Mouse (Mus musculus): ENCODE results near the gene Npas3. TPM values are rescaled to one million over a fixed set of nuclear protein-coding genes. Genes with fewer than 3 reads are reported as not detected.
A peak's percentile ranks its signal among the peaks of the same experiment; 100 is the strongest.

The Npas3 gene
- polyA plus RNA-seq, 1 experiment = 1.2 TPM

- Histone ChIP-seq H3K27ac (ENCODE audit: insufficient read depth, low read length) (no peak overlapping the region), H3K4me3 (ENCODE audit: low read depth, low read length) (no peak overlapping the region), H3K9me3 (replicated peaks; ENCODE audit: control insufficient read depth, insufficient read depth, low read length, poor library complexity, severe bottlenecking) (no peaks in the 10 kb centered on the region), H3K27me3 (ENCODE audit: control insufficient read depth, insufficient read depth, low read length, poor library complexity, severe bottlenecking) (no peaks in the 10 kb centered on the region), H3K36me3 (ENCODE audit: control insufficient read depth, insufficient read depth, low read length, poor library complexity, severe bottlenecking) (no peaks in the 10 kb centered on the region), H3K4me1 (ENCODE audit: control insufficient read depth, insufficient read depth, low read length) (no peaks in the 10 kb centered on the region), H3K9ac (ENCODE audit: low read depth, poor library complexity, severe bottlenecking) (no peak overlapping the region)
- TF ChIP-seq POLR2A (IDR thresholded peaks at IDR 0.05; ENCODE audit: insufficient read depth, low read length) (no peak), CTCF (IDR thresholded peaks at IDR 0.05; ENCODE audit: low read depth, low read length) (no peak), EP300 (IDR thresholded peaks at IDR 0.05; ENCODE audit: insufficient read depth, low read depth, low read length) (no peak)
These were observed 444.0 kb downstream of the Npas3 start for GRCm38 (mm10) chr12:53692471-53692870.

GRCm38 (mm10) chr12:53694346-53694745, 445.9 kb downstream of the Npas3 start:
- Histone ChIP-seq H3K4me1 (ENCODE audit: control insufficient read depth, insufficient read depth, low read length) (no peaks in the 10 kb centered on the region), H3K9ac (ENCODE audit: low read depth, poor library complexity, severe bottlenecking) (no peak overlapping the region), H3K27me3 (ENCODE audit: control insufficient read depth, insufficient read depth, low read length, poor library complexity, severe bottlenecking) (no peaks in the 10 kb centered on the region), H3K9me3 (replicated peaks; ENCODE audit: control insufficient read depth, insufficient read depth, low read length, poor library complexity, severe bottlenecking) (no peaks in the 10 kb centered on the region), H3K27ac (ENCODE audit: insufficient read depth, low read length) (no peak overlapping the region), H3K4me3 (ENCODE audit: low read depth, low read length) (no peak overlapping the region), H3K36me3 (ENCODE audit: control insufficient read depth, insufficient read depth, low read length, poor library complexity, severe bottlenecking) (no peaks in the 10 kb centered on the region)
- no peak for TF ChIP-seq CTCF (IDR thresholded peaks at IDR 0.05; ENCODE audit: low read depth, low read length)
- no peak for TF ChIP-seq EP300 (IDR thresholded peaks at IDR 0.05; ENCODE audit: insufficient read depth, low read depth, low read length)
- TF ChIP-seq POLR2A (IDR thresholded peaks at IDR 0.05; ENCODE audit: insufficient read depth, low read length) = no peak

DNA sequence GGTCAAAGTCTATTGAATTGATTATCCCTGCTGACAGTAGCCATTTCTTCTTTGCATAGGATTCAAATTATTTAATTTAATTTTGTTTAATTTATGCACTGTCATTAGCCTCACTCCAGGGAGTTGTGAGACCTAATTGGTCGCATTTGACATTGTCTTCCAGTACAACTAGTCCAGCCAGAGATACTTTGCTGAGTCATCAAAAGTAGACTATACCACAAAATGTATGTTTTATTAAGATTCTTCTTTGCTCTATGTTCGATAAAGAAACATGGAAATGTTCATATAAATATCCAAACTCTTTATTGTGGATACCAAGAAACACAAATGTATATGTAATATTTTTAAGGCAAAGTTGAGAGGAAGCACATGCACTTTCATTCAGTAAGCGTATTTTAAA, 446.8 kb downstream of the Npas3 start:
- Histone ChIP-seq H3K4me1 (ENCODE audit: control insufficient read depth, insufficient read depth, low read length) (no peaks in the 10 kb centered on the region), H3K9ac (ENCODE audit: low read depth, poor library complexity, severe bottlenecking) (no peak overlapping the region), H3K27ac (ENCODE audit: insufficient read depth, low read length) (no peak overlapping the region), H3K27me3 (ENCODE audit: control insufficient read depth, insufficient read depth, low read length, poor library complexity, severe bottlenecking) (no peaks in the 10 kb centered on the region), H3K4me3 (ENCODE audit: low read depth, low read length) (no peak overlapping the region), H3K36me3 (ENCODE audit: control insufficient read depth, insufficient read depth, low read length, poor library complexity, severe bottlenecking) (no peaks in the 10 kb centered on the region), H3K9me3 (replicated peaks; ENCODE audit: control insufficient read depth, insufficient read depth, low read length, poor library complexity, severe bottlenecking) (no peaks in the 10 kb centered on the region)
- no peak for TF ChIP-seq EP300 (IDR thresholded peaks at IDR 0.05; ENCODE audit: insufficient read depth, low read depth, low read length)

- no peak overlapping the region for H3K9ac ChIP-seq (ENCODE audit: low read depth, poor library complexity, severe bottlenecking)
- no peaks in the 10 kb centered on the region for H3K27me3 ChIP-seq (ENCODE audit: control insufficient read depth, insufficient read depth, low read length, poor library complexity, severe bottlenecking)
- no peaks in the 10 kb centered on the region for H3K36me3 ChIP-seq (ENCODE audit: control insufficient read depth, insufficient read depth, low read length, poor library complexity, severe bottlenecking)
- H3K4me1 ChIP-seq (ENCODE audit: control insufficient read depth, insufficient read depth, low read length) = no peaks in the 10 kb centered on the region
- H3K4me3 ChIP-seq (ENCODE audit: low read depth, low read length) = no peak overlapping the region
- TF ChIP-seq CTCF (IDR thresholded peaks at IDR 0.05; ENCODE audit: low read depth, low read length) (no peak), EP300 (IDR thresholded peaks at IDR 0.05; ENCODE audit: insufficient read depth, low read depth, low read length) (no peak), POLR2A (IDR thresholded peaks at IDR 0.05; ENCODE audit: insufficient read depth, low read length) (no peak)
- no peak overlapping the region for H3K27ac ChIP-seq (ENCODE audit: insufficient read depth, low read length)
- no peaks in the 10 kb centered on the region for H3K9me3 ChIP-seq (replicated peaks; ENCODE audit: control insufficient read depth, insufficient read depth, low read length, poor library complexity, severe bottlenecking)
These were observed 449.2 kb downstream of the Npas3 start for GRCm38 (mm10) chr12:53697645-53698044.

GRCm38 (mm10) chr12:53698483-53699227, 450.2 kb downstream of the Npas3 start:
- Histone ChIP-seq H3K4me3 (ENCODE audit: low read depth, low read length) (no peak overlapping the region), H3K27ac (ENCODE audit: insufficient read depth, low read length) (no peak overlapping the region), H3K36me3 (ENCODE audit: control insufficient read depth, insufficient read depth, low read length, poor library complexity, severe bottlenecking) (no peaks in the 10 kb centered on the region), H3K4me1 (ENCODE audit: control insufficient read depth, insufficient read depth, low read length) (no peaks in the 10 kb centered on the region), H3K9me3 (replicated peaks; ENCODE audit: control insufficient read depth, insufficient read depth, low read length, poor library complexity, severe bottlenecking) (no peaks in the 10 kb centered on the region), H3K27me3 (ENCODE audit: control insufficient read depth, insufficient read depth, low read length, poor library complexity, severe bottlenecking) (no peaks in the 10 kb centered on the region), H3K9ac (ENCODE audit: low read depth, poor library complexity, severe bottlenecking) (no peak overlapping the region)
- no peak for TF ChIP-seq CTCF (IDR thresholded peaks at IDR 0.05; ENCODE audit: low read depth, low read length)
- TF ChIP-seq POLR2A (IDR thresholded peaks at IDR 0.05; ENCODE audit: insufficient read depth, low read length) = no peak
- no peak for TF ChIP-seq EP300 (IDR thresholded peaks at IDR 0.05; ENCODE audit: insufficient read depth, low read depth, low read length)

GRCm38 (mm10) chr12:53719896-53720295, 471.4 kb downstream of the Npas3 start:
- H3K27me3 ChIP-seq (ENCODE audit: control insufficient read depth, insufficient read depth, low read length, poor library complexity, severe bottlenecking) = no peaks in the 10 kb centered on the region
- H3K36me3 ChIP-seq (ENCODE audit: control insufficient read depth, insufficient read depth, low read length, poor library complexity, severe bottlenecking) = no peaks in the 10 kb centered on the region
- no peak overlapping the region for H3K4me3 ChIP-seq (ENCODE audit: low read depth, low read length)

More at GRCm38 (mm10) chr12:53719896-53720295, 471.4 kb downstream of the Npas3 start:
- TF ChIP-seq CTCF (IDR thresholded peaks at IDR 0.05; ENCODE audit: low read depth, low read length) (peak; percentile 69), POLR2A (IDR thresholded peaks at IDR 0.05; ENCODE audit: insufficient read depth, low read length) (no peak)
- no peaks in the 10 kb centered on the region for H3K4me1 ChIP-seq (ENCODE audit: control insufficient read depth, insufficient read depth, low read length)
- no peak overlapping the region for H3K9ac ChIP-seq (ENCODE audit: low read depth, poor library complexity, severe bottlenecking)
- no peak overlapping the region for H3K27ac ChIP-seq (ENCODE audit: insufficient read depth, low read length)
- H3K9me3 ChIP-seq (replicated peaks; ENCODE audit: control insufficient read depth, insufficient read depth, low read length, poor library complexity, severe bottlenecking) = no peaks in the 10 kb centered on the region

Data from ES-Bruce4 (cell line).